Mouse (Mus musculus) mature B cell (primary cell): ENCODE results near the gene Col5a3.

ENCODE experiments used
- in situ Hi-C: fragments of 300-500 bp; cut with MboI; formaldehyde crosslinking; loops from 2 replicates; pipeline ENCODE4 v1.14.3; 2019

The Col5a3 gene

GRCm38 (mm10) chr9:20748540-20748939 is 66.3 kb downstream of the Col5a3 start:
- in situ Hi-C loops = loop anchor here (10.0 kb wide), 1 partner anchor 284 kb away; the partner anchor contains the start of gene Zfp26

- in situ Hi-C loops = loop anchor here (10.0 kb wide), 1 partner anchor 283 kb away; the partner anchor contains the start of gene Zfp26
Observed at GRCm38 (mm10) chr9:20747682-20748081, 67.2 kb downstream of the Col5a3 start.

- in situ Hi-C loops = loop anchor here (10.0 kb wide), 1 partner anchor 281 kb away; the partner anchor contains the start of gene Zfp26
Observed at GRCm38 (mm10) chr9:20746017-20746660, 68.7 kb downstream of the Col5a3 start, which contains the start of gene Olfm2. Olfm2 (minus strand) TSS chr9:20746349.

GRCm38 (mm10) chr9:20745129-20745966 is 69.5 kb downstream of the Col5a3 start:
- in situ Hi-C loops = loop anchor here (10.0 kb wide), 1 partner anchor 281 kb away; the partner anchor contains the start of gene Zfp26

GRCm38 (mm10) chr9:20743946-20744738 is 70.7 kb downstream of the Col5a3 start:
- in situ Hi-C loops = loop anchor here (10.0 kb wide), 1 partner anchor 279 kb away; the partner anchor contains the start of gene Zfp26

GRCm38 (mm10) chr9:20740407-20740806 is 74.5 kb downstream of the Col5a3 start:
- in situ Hi-C loops = loop anchor here (10.0 kb wide), 1 partner anchor 276 kb away; the partner anchor contains the start of gene Zfp26

- in situ Hi-C loops = no loop called here
Observed at GRCm38 (mm10) chr9:20738251-20738999, 76.4 kb downstream of the Col5a3 start.

- in situ Hi-C loops = no loop called here
Observed at GRCm38 (mm10) chr9:20737227-20737626, 77.6 kb downstream of the Col5a3 start.

- in situ Hi-C loops = no loop called here
Observed at GRCm38 (mm10) chr9:20734692-20735091, 80.2 kb downstream of the Col5a3 start.

GRCm38 (mm10) chr9:20731797-20732196 is 83.1 kb downstream of the Col5a3 start:
- in situ Hi-C loops = no loop called here

GRCm38 (mm10) chr9:20729451-20729850 is 85.4 kb downstream of the Col5a3 start:
- in situ Hi-C loops = no loop called here

- in situ Hi-C loops = no loop called here
Observed at GRCm38 (mm10) chr9:20727601-20728113, 87.2 kb downstream of the Col5a3 start.

GRCm38 (mm10) chr9:20726859-20727600 is 87.8 kb downstream of the Col5a3 start:
- in situ Hi-C loops = no loop called here

- in situ Hi-C loops = no loop called here
Observed at GRCm38 (mm10) chr9:20726134-20726858, 88.6 kb downstream of the Col5a3 start.

GRCm38 (mm10) chr9:20721582-20721981 is 93.3 kb downstream of the Col5a3 start:
- in situ Hi-C loops = no loop called here
